Mouse (Mus musculus) forelimb bud, embryonic 11.5 days (tissue): Measurements from ENCODE around the gene Efcc1.

Experiments
- DNase-seq: peaks from one replicate; pipeline ENCODE4 v3.0.0-alpha.2; 2012; ENCODE audit warnings: low read depth, low spot score

Gene Efcc1

DNA sequence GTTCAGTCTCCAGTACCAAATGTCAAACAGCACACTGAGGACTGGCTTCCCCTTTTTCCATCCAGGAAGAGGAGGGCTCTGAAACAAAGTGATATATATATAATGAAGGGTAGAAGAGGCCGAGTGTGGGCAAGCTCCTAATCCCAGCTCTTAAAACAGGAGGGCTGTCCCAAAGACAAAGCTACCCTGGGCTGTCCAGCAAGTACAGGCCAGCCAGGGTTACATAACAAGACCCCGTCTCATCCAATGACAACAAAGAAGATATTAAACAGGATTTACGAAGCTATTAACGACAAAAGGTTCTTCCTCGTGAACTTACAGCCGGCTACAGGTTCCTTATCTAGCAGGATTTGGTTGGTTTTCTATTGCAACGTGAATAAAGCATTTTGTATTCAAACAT lies 74.2 kb downstream of the Efcc1 start:
- DNase-seq: no peak

DNA sequence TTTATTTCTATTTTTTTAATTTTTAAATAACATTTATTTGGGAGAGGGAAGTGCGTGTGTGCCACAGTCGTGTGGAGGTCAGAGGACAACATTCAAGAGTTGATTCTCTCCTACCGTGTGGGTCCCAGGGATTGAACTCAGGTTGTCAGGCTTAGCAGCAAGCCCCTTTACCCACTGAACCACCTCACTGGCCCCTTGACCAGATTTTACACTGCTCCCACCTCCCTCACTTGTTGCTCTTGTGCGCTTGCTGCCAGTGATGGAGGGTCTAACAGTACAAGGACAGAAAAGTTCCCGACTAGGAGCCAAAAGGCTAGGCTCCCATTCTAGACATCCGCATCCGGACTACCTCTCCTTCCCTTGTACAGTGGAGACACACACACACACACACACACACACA lies 74.8 kb downstream of the Efcc1 start:
- DNase-seq: no peak
